Mouse (Mus musculus): Measurements from ENCODE around the gene Chrnd.

- TF ChIP-seq TAL1 (IDR thresholded peaks at IDR 0.05; ENCODE audit: low read length) (no peak), GATA1 (IDR thresholded peaks at IDR 0.05; ENCODE audit: low read length) (no peak)
These were observed 55.0 kb downstream of the Chrnd start for GRCm38 (mm10) chr1:87245430-87245829.
